Mouse (Mus musculus): ENCODE data around the gene Ubb.

The Ubb gene

GRCm38 (mm10) chr11:62583031-62583430 lies 32.1 kb downstream of the Ubb start:
- DNase-seq (ENCODE audit: low read depth, low spot score) = no peak

GRCm38 (mm10) chr11:62584671-62585206 lies 33.8 kb downstream of the Ubb start:
- DNase-seq (ENCODE audit: low read depth, low spot score) = no peak

- DNase-seq (ENCODE audit: low read depth, low spot score) = no peak
Observed at GRCm38 (mm10) chr11:62587034-62587433, 36.1 kb downstream of the Ubb start.

- no peak for DNase-seq (ENCODE audit: low read depth, low spot score)
Observed at GRCm38 (mm10) chr11:62589391-62589790, 38.4 kb downstream of the Ubb start.

GRCm38 (mm10) chr11:62591026-62591425 lies 40.1 kb downstream of the Ubb start:
- no peak for DNase-seq (ENCODE audit: low read depth, low spot score)

GRCm38 (mm10) chr11:62591904-62592575 lies 41.1 kb downstream of the Ubb start:
- no peak for DNase-seq (ENCODE audit: low read depth, low spot score)

GRCm38 (mm10) chr11:62598571-62598970 lies 47.6 kb downstream of the Ubb start:
- no peak for DNase-seq (ENCODE audit: low read depth, low spot score)

- DNase-seq (ENCODE audit: low read depth, low spot score) = peak; percentile 35
Observed at GRCm38 (mm10) chr11:62601732-62602618, 51.0 kb downstream of the Ubb start.
